Mouse (Mus musculus): ENCODE data around the gene Nek1.
A peak's percentile ranks its signal among the peaks of the same experiment; 100 is the strongest.

Gene Nek1

GRCm38 (mm10) chr8:60992561-60992909, 460 bp upstream of the Nek1 start:
- DNase-seq, result no peak

DNA sequence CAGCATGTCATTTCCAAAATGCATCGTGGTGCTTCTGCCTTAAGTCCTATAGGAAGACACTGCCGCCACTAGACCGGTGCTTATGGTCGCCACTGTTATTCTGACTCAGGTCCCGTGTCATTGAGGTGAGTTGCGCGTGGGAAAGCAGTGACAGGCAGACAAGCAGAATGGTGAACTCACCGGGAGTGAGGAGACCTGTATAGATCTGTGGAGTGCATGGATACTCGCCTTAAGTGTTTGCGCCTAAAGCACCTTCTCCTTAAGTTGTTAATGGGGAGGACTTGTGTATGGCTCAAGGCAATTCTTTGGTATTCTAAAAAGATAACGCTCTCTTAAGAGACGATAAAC, 618 bp downstream of the Nek1 start:
- DNase-seq, result no peak

DNA sequence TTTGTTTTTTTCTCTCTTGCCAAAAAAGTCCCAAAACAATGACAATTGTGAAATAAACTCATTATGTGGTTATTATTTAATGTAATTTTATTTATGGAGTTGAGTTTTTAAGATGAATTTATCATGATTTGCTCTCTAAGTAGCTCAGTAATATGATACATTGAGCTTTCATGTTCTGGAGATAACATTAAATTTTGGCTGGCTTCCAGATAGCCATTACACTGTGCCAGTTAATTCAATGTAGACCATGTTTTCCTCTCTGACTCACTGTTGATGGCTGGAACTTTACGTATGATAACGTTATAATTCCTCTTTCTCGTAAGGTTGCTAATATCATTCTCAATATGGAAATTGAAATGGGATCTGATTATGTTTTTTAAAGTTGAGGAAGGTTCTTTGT, 3.5 kb downstream of the Nek1 start:
- DNase-seq, result no peak

DNA sequence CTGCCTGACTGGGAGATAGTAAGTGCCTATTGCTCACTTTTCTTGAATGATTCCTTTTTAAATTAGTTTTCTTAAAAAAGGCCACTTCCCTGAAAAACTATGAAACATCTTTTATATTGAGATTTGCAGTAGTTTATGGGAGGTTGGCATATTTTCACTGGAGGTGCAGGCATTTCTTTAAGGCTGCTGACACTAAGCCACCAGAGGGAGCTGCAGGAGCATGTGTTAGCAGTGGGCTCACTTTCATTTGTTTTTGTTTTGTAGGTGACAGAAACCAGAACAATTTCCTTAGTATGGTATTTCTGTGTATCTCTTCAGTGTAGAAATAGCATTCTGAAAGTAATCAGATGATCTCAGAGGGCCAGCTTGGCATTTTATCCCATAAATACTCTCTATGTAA, 49.0 kb downstream of the Nek1 start:
- peak; percentile 71 for DNase-seq

DNA sequence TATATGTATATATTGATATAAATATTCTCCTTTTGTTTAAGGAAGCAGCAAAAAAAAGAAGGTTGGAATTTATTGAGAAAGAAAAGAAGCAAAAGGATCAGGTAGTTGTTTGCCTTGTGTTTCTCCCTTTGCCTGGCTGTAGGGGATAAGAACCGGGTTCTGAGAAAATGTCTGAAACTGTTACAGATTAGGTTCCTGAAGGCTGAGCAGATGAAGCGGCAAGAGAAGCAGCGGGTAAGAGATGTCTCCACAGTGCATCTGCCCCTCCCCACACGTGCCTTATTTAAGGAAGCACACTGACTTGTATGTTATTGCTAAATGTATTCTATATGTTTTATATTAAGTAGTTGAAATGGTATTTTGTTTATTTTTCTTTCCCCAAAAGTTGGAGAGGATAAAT, 50.9 kb downstream of the Nek1 start:
- peak; percentile 8 for DNase-seq

- DNase-seq, result no peak
Measured at GRCm38 (mm10) chr8:61046816-61047215, 53.8 kb downstream of the Nek1 start.

DNA sequence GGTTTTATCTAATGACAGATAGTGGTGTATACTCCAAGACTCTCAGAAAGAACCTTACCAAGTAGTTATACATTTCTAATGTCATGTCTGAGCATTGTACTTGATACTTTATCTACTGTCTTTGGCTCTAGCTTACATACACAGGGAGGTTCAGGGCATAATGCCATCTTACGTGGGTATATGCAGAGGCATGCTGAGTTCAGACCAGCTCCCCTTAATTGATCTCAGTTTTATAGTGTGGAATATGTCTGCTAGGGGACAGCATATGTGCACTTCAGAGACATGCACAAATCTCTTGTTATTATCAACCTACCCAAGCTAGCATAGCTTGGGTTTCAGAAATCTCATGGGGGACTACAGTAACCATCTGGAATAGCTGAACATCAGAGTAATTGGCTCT, 60.0 kb downstream of the Nek1 start:
- no peak for DNase-seq

DNA sequence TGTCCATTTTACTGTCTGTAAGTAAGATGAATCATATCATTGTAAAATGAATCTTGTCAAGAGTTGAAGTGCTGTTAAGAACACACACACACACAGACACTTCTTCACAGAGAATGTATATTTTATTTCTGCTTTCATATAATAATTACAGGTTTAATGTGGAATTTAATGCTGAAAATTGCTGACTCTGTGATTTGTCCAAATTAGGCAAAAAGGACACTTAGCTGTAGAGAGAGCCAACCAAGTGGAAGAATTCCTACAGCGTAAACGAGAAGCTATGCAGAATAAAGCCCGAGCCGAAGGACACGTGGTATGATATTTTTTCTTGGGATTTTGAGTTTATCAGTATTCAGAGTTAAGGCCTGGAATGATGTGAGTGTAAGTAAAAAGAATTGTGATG, 61.3 kb downstream of the Nek1 start:
- no peak for DNase-seq

DNA sequence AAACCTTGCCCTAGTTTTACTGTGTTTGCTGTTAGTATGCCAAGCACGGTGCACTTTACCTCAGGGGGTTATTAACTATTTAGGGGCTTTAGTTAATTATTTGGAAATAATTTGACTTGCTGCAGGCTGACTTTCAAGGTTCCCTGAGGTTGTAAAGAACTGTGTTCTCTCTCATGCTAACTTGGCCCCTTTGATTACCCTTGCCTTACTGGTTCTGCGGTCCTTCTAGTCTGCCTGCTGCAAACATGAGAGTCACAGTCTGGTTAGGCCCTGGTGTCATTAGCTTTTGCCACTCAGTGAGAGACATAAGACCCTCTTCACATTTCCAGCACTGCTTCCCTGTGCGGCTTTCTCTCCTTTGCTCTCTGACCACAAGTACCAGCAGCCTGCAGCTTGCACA, 64.0 kb downstream of the Nek1 start:
- DNase-seq, result peak; percentile 9

DNA sequence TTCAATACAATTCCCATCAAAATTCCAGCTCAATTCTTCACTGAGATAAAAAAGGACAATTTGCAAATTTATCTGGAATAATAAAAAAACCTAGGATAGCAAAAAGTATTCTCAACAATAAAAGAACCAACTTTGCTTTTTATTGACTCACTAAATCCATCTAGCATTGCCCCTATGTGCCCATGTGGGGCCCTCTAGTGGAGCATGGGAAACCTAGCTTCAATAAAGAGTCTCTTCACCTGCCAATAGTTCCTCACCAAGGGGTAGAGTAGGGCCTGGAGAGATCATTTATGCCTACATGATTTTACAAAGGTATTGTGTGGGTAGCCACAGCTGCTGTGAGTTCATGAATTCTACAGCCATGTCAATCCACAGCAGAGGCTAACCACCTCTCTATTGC, 66.1 kb downstream of the Nek1 start:
- DNase-seq, result no peak

- DNase-seq, result peak; percentile 23
Measured at GRCm38 (mm10) chr8:61060412-61060811, 67.4 kb downstream of the Nek1 start.

DNA sequence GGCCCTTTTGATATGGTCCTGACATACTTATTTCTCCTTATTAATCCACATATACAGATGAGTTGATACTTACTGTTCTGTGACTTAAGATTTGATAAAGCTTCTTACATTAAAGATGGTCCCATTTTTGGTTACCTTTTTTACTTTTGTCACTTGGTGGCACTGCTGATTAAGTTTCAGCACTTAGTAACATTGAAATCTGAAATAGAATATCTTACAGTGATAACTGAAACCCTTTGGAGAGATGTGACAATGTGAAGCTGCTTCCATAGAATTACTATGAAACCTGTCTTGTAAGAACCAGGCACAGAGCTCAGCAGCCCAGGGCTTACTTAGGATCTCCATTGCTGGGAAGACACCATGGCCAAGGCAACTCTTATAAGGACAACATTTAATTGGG, 82.1 kb downstream of the Nek1 start:
- no peak for DNase-seq

DNA sequence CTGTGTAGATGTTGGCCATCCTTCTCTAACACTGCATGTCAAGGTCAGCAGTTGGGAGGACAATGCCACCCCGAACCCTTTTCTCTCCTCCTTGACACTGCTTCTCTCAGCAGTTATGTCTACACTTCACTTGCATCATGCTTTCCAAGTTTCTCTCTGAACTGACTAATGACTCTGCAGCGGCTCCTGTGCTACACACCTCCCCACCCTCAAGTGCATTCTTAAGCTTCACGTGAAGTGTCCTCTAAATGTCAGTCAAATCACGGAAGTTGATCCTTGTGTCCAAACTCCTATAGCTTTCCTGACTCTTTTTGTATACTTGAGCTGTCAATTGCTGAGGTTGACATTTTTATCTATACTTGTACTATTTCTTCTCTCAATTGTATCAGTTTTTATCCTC, 117.5 kb downstream of the Nek1 start:
- DNase-seq, result no peak

GRCm38 (mm10) chr8:61111940-61112339, 118.9 kb downstream of the Nek1 start:
- DNase-seq, result no peak

DNA sequence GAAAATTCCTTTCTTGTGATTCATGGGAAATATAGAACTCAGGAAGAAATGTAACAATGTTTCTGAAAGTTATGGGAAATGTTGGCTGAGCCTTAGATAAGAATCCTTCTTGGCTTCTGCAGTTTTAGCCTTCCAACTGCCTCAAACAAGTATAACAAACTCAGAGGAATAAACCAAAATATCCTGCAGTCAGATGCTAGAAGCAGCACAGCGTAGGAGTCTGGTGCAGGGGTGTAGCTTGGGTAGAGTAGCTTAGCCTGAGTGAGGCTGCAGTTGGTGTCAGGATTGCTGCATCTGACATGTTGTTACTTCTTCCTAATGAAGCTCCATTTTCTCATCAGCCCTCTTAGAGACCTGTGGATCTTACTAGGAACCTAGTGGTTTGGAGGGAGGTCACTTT, 128.6 kb downstream of the Nek1 start:
- DNase-seq, result no peak

DNA sequence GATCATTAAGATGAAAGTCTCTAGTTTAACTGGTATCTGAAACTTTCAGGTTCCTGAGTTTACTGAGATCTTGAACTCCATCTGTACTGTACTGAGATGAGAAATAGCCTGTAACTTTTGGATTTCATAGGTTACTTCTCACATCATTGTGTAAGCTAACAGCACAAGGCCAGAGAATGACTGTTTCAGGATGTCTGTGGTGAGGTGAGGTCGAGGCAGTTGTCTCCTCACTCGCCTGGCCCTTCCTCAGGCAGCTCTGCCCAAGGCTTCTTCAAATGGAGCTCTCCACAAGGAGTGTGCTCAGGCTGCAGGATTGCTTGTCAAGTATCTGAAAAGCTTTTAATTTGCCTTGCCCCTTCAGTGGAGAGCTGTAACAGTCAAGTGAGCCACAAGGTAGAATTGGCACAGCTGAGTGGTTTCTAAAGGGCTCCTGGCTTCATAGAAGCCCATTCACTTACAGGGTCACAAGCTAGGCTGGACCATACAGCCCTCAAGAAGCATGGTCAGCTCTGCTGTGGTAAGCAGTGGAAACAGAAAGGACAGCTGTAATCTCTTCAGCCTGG, 134.4 kb downstream of the Nek1 start:
- DNase-seq, result no peak

GRCm38 (mm10) chr8:61132561-61133134, 139.7 kb downstream of the Nek1 start:
- DNase-seq, result no peak

GRCm38 (mm10) chr8:61141869-61142268, 148.9 kb downstream of the Nek1 start:
- no peak for DNase-seq

- DNase-seq, result no peak
Measured at GRCm38 (mm10) chr8:61142302-61142701, 149.3 kb downstream of the Nek1 start.

DNA sequence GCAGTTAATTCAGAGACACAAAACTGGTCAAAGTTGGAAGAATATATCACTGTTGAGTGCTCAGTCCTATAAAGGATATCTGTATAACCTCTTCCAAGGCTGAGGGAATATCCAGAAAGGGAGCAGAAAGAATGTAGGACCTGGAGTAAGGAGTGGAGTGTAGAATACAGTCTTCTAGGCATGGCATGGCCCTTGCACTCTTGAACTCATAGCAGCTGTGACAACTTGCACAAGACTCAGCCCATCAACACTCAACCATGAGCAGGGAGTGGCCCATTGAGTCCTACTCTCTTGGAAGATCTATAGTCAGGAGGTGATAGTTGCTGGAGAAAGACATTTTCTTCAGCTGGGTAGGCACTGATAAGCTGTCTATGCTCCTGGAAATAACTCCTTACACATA, 149.8 kb downstream of the Nek1 start:
- no peak for DNase-seq

DNA sequence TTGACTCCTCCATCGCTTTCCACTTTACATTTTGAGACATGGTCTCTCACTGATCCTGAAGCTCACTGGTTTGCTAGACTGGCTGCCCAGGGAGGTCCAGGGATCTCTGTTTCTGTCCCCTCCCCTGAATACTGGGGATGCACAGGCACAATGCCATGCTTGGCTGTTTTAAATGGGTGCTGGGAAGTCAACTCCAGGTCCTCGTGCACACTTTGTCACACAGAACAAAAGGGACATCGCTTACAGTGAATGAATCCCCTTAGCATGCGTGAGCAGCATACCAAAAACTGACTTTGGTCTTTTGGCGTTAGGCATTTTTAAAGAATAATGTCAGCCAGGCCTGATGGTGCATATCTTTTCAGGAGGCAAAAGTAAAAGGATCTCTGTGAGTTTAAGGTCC, 155.7 kb downstream of the Nek1 start:
- no peak for DNase-seq

DNA sequence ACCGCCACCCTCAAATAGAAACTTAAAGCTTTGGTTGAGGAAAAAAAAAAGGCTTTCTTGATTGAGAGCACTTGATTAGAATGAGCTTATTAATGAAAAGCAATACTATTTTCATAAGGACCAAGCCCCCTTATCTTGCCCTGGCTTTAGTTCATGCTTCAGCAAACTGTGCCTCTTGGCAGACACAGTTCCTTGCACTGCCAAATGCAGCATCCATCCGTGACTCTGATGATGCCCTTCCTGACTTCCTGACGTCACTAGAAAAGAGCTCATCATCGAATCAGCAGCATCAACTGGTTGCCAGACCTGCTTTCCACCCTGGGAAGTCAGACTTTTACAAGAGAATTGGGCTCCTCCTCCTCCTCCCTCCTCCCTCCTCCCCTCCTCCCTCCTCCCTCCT, 157.6 kb downstream of the Nek1 start:
- no peak for DNase-seq

DNA sequence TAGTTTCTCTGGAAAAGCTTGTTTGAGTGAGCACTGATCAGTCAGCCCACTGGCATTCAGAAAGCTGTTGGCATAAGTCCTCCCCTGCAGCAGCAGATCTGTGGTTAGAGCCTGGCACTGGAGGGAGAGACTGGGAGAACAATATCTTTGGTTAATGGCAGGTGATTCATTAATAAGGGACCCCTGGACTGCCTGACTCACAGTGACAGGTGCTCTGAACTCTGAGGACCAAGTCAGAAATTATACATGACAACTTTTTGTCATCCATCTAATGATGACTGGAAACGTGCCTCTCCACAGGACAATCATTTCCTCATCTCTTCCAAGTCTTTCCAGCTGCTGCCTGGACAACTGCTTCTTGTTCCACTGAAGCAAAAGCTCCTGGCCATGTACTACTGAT, 163.4 kb downstream of the Nek1 start:
- no peak for DNase-seq

DNA sequence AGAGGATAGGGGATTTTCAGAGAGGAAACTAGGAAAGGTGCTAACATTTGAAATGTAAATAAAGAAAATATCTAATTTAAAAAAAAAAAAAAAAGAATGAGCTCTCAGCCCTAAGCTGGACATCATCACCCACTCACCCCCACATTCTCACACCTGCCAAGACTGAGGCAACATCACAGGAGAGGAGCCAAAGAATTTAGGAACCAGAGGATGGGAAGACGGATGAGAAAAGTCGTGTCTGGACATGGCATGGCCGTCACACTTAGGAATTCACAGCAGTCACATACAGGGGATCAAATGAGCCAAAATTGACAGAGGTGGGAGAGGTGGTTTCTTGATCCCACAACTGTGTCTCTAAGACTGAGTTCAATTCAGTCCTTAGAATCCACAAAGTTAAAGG, 165.5 kb downstream of the Nek1 start:
- no peak for DNase-seq

GRCm38 (mm10) chr8:61161461-61162185, 168.6 kb downstream of the Nek1 start:
- no peak for DNase-seq

Measured in retina, postnatal 1 day (tissue).